Mouse (Mus musculus) inflammation-experienced regulatory T-cells, adult 6 months (primary cell): ENCODE data around the gene Wtap. TPM values are rescaled to one million over a fixed set of nuclear protein-coding genes. Genes with fewer than 3 reads are reported as not detected.
"Not testable (repeated sequence)": the region's sequence is repeated elsewhere in the genome, so short reads cannot be mapped to it uniquely, and the experiment has no call there.

Experiments
- ATAC-seq: one replicate; pipeline ENCODE4 v1.8.0; 2017
- polyA plus RNA-seq, 3 experiments: library from polyadenylated mRNA; unstranded; fragments of 100-300 nt; shearing (Covaris generic); gene quantifications; one replicate each; pipeline ENCODE4 v1.2.1; 2017

Wtap gene
- 100 to 1,000 TPM; 115 to 197 (median 137) TPM for polyA plus RNA-seq

- no peak for ATAC-seq
Measured at GRCm38 (mm10) chr17:12994069-12994468, at the start of gene Wtap. TSS of gene Wtap (minus strand) at chr17:12994169.

- ATAC-seq = not testable (repeated sequence)
Measured at GRCm38 (mm10) chr17:13036627-13037192, 42.7 kb upstream of the Wtap start.

GRCm38 (mm10) chr17:13013316-13013715, 19.3 kb upstream of the Wtap start:
- ATAC-seq = no peak

GRCm38 (mm10) chr17:13009887-13010286, 15.9 kb upstream of the Wtap start:
- peak; percentile 42 for ATAC-seq

GRCm38 (mm10) chr17:13008528-13008927, 14.6 kb upstream of the Wtap start:
- peak; percentile 11 for ATAC-seq

GRCm38 (mm10) chr17:13007730-13008425, 13.9 kb upstream of the Wtap start:
- ATAC-seq = peak; percentile 87

- ATAC-seq = no peak
Measured at GRCm38 (mm10) chr17:13006984-13007383, 13.0 kb upstream of the Wtap start.

- not testable (repeated sequence) for ATAC-seq
Measured at GRCm38 (mm10) chr17:13006546-13006945, 12.6 kb upstream of the Wtap start, which contains the start of gene Sod2. TSS of gene Sod2 (plus strand) at chr17:13006846.

GRCm38 (mm10) chr17:13004436-13004835, 10.5 kb upstream of the Wtap start:
- not testable (repeated sequence) for ATAC-seq

GRCm38 (mm10) chr17:13002243-13002642, 8.3 kb upstream of the Wtap start:
- ATAC-seq = not testable (repeated sequence)

- ATAC-seq = no peak
Measured at GRCm38 (mm10) chr17:12999069-12999468, 5.1 kb upstream of the Wtap start.

GRCm38 (mm10) chr17:12997890-12998289, 3.9 kb upstream of the Wtap start:
- ATAC-seq = no peak

GRCm38 (mm10) chr17:12996345-12996744, 2.4 kb upstream of the Wtap start:
- ATAC-seq = no peak

GRCm38 (mm10) chr17:12992470-12992991, 1.4 kb downstream of the Wtap start:
- ATAC-seq = peak; percentile 66

GRCm38 (mm10) chr17:12991635-12992358, 2.2 kb downstream of the Wtap start:
- peak; percentile 61 for ATAC-seq

- peak; percentile 1 for ATAC-seq
Measured at GRCm38 (mm10) chr17:12991194-12991634, 2.8 kb downstream of the Wtap start.

- ATAC-seq = no peak
Measured at GRCm38 (mm10) chr17:12990567-12991145, 3.3 kb downstream of the Wtap start.

GRCm38 (mm10) chr17:12988096-12988495, 5.9 kb downstream of the Wtap start:
- ATAC-seq = not testable (repeated sequence)

GRCm38 (mm10) chr17:12983988-12984387, 10.0 kb downstream of the Wtap start:
- no peak for ATAC-seq

- ATAC-seq = no peak
Measured at GRCm38 (mm10) chr17:12978546-12978945, 15.4 kb downstream of the Wtap start.

- ATAC-seq = no peak
Measured at GRCm38 (mm10) chr17:12973851-12974250, 20.1 kb downstream of the Wtap start.

GRCm38 (mm10) chr17:12967173-12967572, 26.8 kb downstream of the Wtap start:
- no peak for ATAC-seq

GRCm38 (mm10) chr17:12963476-12963875, 30.5 kb downstream of the Wtap start:
- ATAC-seq = no peak
